Mouse (Mus musculus): Measurements from ENCODE around the gene Dpp4.

Dpp4 gene

GRCm38 (mm10) chr2:62412081-62412821 lies at the start of gene Dpp4:
TSS of gene Dpp4 (minus strand) at chr2:62412231.
- no peak for DNase-seq (ENCODE audit: low spot score in 2 of 2)

- no peak for DNase-seq (ENCODE audit: low spot score in 2 of 2)
Measured at GRCm38 (mm10) chr2:62460815-62461450, 48.9 kb upstream of the Dpp4 start.

GRCm38 (mm10) chr2:62460231-62460710 lies 48.2 kb upstream of the Dpp4 start:
- DNase-seq (ENCODE audit: low spot score in 2 of 2), result no peak

GRCm38 (mm10) chr2:62459241-62460174 lies 47.5 kb upstream of the Dpp4 start:
- DNase-seq (ENCODE audit: low spot score in 2 of 2), result no peak

- DNase-seq (ENCODE audit: low spot score in 2 of 2), result no peak
Measured at GRCm38 (mm10) chr2:62458070-62458469, 46.0 kb upstream of the Dpp4 start.

GRCm38 (mm10) chr2:62454991-62455390 lies 43.0 kb upstream of the Dpp4 start:
- no peak for DNase-seq (ENCODE audit: low spot score in 2 of 2)

- DNase-seq (ENCODE audit: low spot score in 2 of 2), result no peak
Measured at GRCm38 (mm10) chr2:62454033-62454432, 42.0 kb upstream of the Dpp4 start.

- no peak for DNase-seq (ENCODE audit: low spot score in 2 of 2)
Measured at GRCm38 (mm10) chr2:62450364-62450763, 38.3 kb upstream of the Dpp4 start.

GRCm38 (mm10) chr2:62449692-62450346 lies 37.8 kb upstream of the Dpp4 start:
- no peak for DNase-seq (ENCODE audit: low spot score in 2 of 2)

GRCm38 (mm10) chr2:62440802-62441544 lies 28.9 kb upstream of the Dpp4 start:
- DNase-seq (ENCODE audit: low spot score in 2 of 2), result no peak

- no peak for DNase-seq (ENCODE audit: low spot score in 2 of 2)
Measured at GRCm38 (mm10) chr2:62440083-62440482, 28.1 kb upstream of the Dpp4 start.

GRCm38 (mm10) chr2:62431245-62431795 lies 19.3 kb upstream of the Dpp4 start:
- no peak for DNase-seq (ENCODE audit: low spot score in 2 of 2)

- no peak for DNase-seq (ENCODE audit: low spot score in 2 of 2)
Measured at GRCm38 (mm10) chr2:62425941-62426340, 13.9 kb upstream of the Dpp4 start.

GRCm38 (mm10) chr2:62423343-62423776 lies 11.3 kb upstream of the Dpp4 start:
- DNase-seq (ENCODE audit: low spot score in 2 of 2), result no peak

- no peak for DNase-seq (ENCODE audit: low spot score in 2 of 2)
Measured at GRCm38 (mm10) chr2:62422515-62423342, 10.7 kb upstream of the Dpp4 start.

- DNase-seq (ENCODE audit: low spot score in 2 of 2), result no peak
Measured at GRCm38 (mm10) chr2:62421229-62421628, 9.2 kb upstream of the Dpp4 start.

- DNase-seq (ENCODE audit: low spot score in 2 of 2), result no peak
Measured at GRCm38 (mm10) chr2:62420045-62420444, 8.0 kb upstream of the Dpp4 start.

- no peak for DNase-seq (ENCODE audit: low spot score in 2 of 2)
Measured at GRCm38 (mm10) chr2:62417233-62417632, 5.2 kb upstream of the Dpp4 start.

Measured in cerebellum, postnatal 4 days (tissue).